In the genomic region with DNA sequence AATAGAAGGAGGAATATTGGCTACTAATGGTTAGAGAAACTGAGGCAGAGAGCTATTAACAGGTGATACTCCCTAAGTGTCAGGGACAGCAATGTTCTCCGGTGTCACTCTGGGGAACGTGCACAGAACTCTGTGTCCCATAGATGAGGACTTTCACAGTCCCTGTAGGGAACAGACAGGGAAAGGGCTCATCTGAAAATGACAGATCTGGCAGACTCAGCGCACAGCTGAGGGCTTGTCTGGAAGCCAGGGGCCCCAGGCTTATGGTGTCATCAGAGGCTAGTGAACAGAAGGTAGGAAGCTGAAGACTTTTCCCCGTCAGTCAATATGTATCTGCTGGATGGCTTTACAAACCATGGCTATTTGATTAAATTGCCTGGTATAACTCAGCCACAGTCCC, we compare ENCODE assay signal across 22 mouse cellular contexts. TPM values are rescaled to one million over a fixed set of nuclear protein-coding genes. Genes with fewer than 3 reads are reported as not detected.
A peak's percentile ranks its signal among the peaks of the same experiment; 100 is the strongest.
DNase-seq lines count a peak whose midpoint lies in the region; ATAC-seq and TF ChIP-seq lines count a peak whose summit lies in the region.
"Had no signal": no experiment of that assay in that cellular context is flagged by ENCODE, and none has a peak within 500 bp of the region (broad histone marks: within the 10 kb centered on the region; RNA-seq: fewer than 3 reads in every experiment).

No protein-coding gene starts in this region.

- H3K36me3 ChIP-seq in midbrain, postnatal 0 days (ENCODE audit: insufficient read depth, low read length) = no peaks in the 10 kb centered on the region
- no peaks in the 10 kb centered on the region for H3K36me3 ChIP-seq in midbrain, embryonic 13.5 days
- H3K36me3 ChIP-seq in heart, embryonic 13.5 days = peaks cover 35% of the 10 kb centered on the region
- H3K36me3 ChIP-seq: embryonic facial prominence, embryonic 13.5 days; limb, embryonic 12.5 days had no signal

- TF ChIP-seq CTCF in midbrain, postnatal 0 days (IDR thresholded peaks at IDR 0.05) = no peak

- no peak overlapping the region for H3K4me3 ChIP-seq in midbrain, postnatal 0 days (ENCODE audit: low read depth, low read length)
- H3K4me3 ChIP-seq in midbrain, embryonic 13.5 days (replicated peaks) = no peak overlapping the region
- no peak overlapping the region for H3K4me3 ChIP-seq in heart, embryonic 13.5 days
- H3K4me3 ChIP-seq: embryonic facial prominence, embryonic 13.5 days; limb, embryonic 12.5 days; liver, embryonic 12.5 days; megakaryocyte, embryonic 14.5 days had no signal

- H3K9ac ChIP-seq in midbrain, postnatal 0 days (replicated peaks; ENCODE audit: low read length, poor library complexity, severe bottlenecking) = no peak overlapping the region
- no peak overlapping the region for H3K9ac ChIP-seq in midbrain, embryonic 13.5 days (replicated peaks)
- peak overlapping the region; percentile 67 for H3K9ac ChIP-seq in heart, embryonic 13.5 days
- H3K9ac ChIP-seq: embryonic facial prominence, embryonic 13.5 days; limb, embryonic 12.5 days; liver, embryonic 12.5 days had no signal

- no peak overlapping the region for H3K27ac ChIP-seq in midbrain, postnatal 0 days (ENCODE audit: low read depth, low read length)
- no peak overlapping the region for H3K27ac ChIP-seq in midbrain, embryonic 13.5 days
- H3K27ac ChIP-seq in heart, embryonic 13.5 days (replicated peaks) = peak overlapping the region; percentile 83
- H3K27ac ChIP-seq: embryonic facial prominence, embryonic 13.5 days; limb, embryonic 12.5 days; liver, embryonic 12.5 days had no signal

- H3K9me3 ChIP-seq in midbrain, postnatal 0 days (ENCODE audit: low read length) = no peaks in the 10 kb centered on the region
- H3K9me3 ChIP-seq in midbrain, embryonic 13.5 days = no peaks in the 10 kb centered on the region
- H3K9me3 ChIP-seq in heart, embryonic 13.5 days = no peaks in the 10 kb centered on the region
- H3K9me3 ChIP-seq: embryonic facial prominence, embryonic 13.5 days; limb, embryonic 12.5 days; liver, embryonic 12.5 days; megakaryocyte, embryonic 14.5 days had no signal

- 55% methylated on average over 4 of the region's 4 CpGs for WGBS in midbrain, postnatal 0 days
- WGBS in midbrain, embryonic 13.5 days = 62% methylated on average over 4 of the region's 4 CpGs
- 45% methylated on average over 4 of the region's 4 CpGs for WGBS in heart, embryonic 13.5 days

- ATAC-seq in midbrain, postnatal 0 days (ENCODE audit: low FRiP score) = no peak
- no peak for ATAC-seq in midbrain, embryonic 13.5 days
- no peak for ATAC-seq in heart, embryonic 13.5 days (ENCODE audit: extremely low read depth, insufficient number of reproducible peaks, low FRiP score, low TSS enrichment)
- ATAC-seq: forebrain, embryonic 16.5 days; liver, embryonic 12.5 days; midbrain, embryonic 16.5 days had no signal

- H3K27me3 ChIP-seq in midbrain, postnatal 0 days (ENCODE audit: insufficient read depth, low read length) = no peaks in the 10 kb centered on the region
- H3K27me3 ChIP-seq in midbrain, embryonic 13.5 days = no peaks in the 10 kb centered on the region
- no peaks in the 10 kb centered on the region for H3K27me3 ChIP-seq in heart, embryonic 13.5 days (replicated peaks)
- H3K27me3 ChIP-seq: embryonic facial prominence, embryonic 13.5 days; limb, embryonic 12.5 days; liver, embryonic 12.5 days had no signal

- no peak overlapping the region for H3K4me2 ChIP-seq in midbrain, postnatal 0 days (ENCODE audit: low read depth, low read length, poor library complexity, severe bottlenecking)
- no peak overlapping the region for H3K4me2 ChIP-seq in midbrain, embryonic 13.5 days (replicated peaks)
- H3K4me2 ChIP-seq in heart, embryonic 13.5 days = peak overlapping the region; percentile 27
- H3K4me2 ChIP-seq: embryonic facial prominence, embryonic 13.5 days; limb, embryonic 12.5 days; liver, embryonic 12.5 days had no signal

- H3K4me1 ChIP-seq in midbrain, postnatal 0 days (ENCODE audit: insufficient read depth, low read length) = no peaks in the 10 kb centered on the region
- H3K4me1 ChIP-seq in midbrain, embryonic 13.5 days (replicated peaks) = no peaks in the 10 kb centered on the region
- peaks cover 93% of the 10 kb centered on the region for H3K4me1 ChIP-seq in heart, embryonic 13.5 days

- peak; percentile 83 for DNase-seq in gastrocnemius, adult 18-20 months (ENCODE audit: low spot score)
- DNase-seq in gastrocnemius, postnatal 4 days (ENCODE audit: low spot score in 2 of 2) = no peak
- DNase-seq in midbrain, postnatal 0 days (ENCODE audit: low spot score) = peak; percentile 18
- DNase-seq in skeletal muscle tissue, adult 2 months (ENCODE audit: low read depth, low spot score) = peak; percentile 85
- no peak for DNase-seq in spleen, postnatal 36 days (ENCODE audit: low spot score in 2 of 2)
- DNase-seq in layer of hippocampus, adult 9-11 months = no peak
- DNase-seq: adrenal gland, postnatal 25 days; B cell, adult 2 months; cerebellum, adult 18-20 months; kidney, adult 8-10 months; kidney, postnatal 25 days; lung, adult 2 months; retina, postnatal 1 day; thymus, postnatal 36 days had no signal

RNA-seq across cellular contexts. Expression of a gene that starts 32.0 kb away (rescaled TPM):
- 100 to 1,000 TPM in 1 of 2 experiments, 10 to 100 TPM in 1; 89.6 to 103 TPM for total RNA-seq in gastrocnemius, adult 18-20 months (2021)
- total RNA-seq in gastrocnemius, postnatal 4 days (2021) = 100 to 1,000 TPM; 108 to 126 TPM
- total RNA-seq in midbrain, postnatal 0 days (2014; rRNA removed) = 7.6 and 7.9 TPM in 2 replicates
- polyA plus RNA-seq in midbrain, postnatal 0 days (2015; fragmentation: Nextera tagmentation; extraction: Ambion mirVana) = 8.0 and 9.1 TPM in 2 replicates
- polyA plus RNA-seq in midbrain, embryonic 13.5 days (2015; fragmentation: Nextera tagmentation; extraction: Ambion mirVana) = 8.0 and 8.3 TPM in 2 replicates
- 83.9 and 95.4 TPM in 2 replicates for polyA plus RNA-seq in heart, embryonic 13.5 days (2015; fragmentation: Nextera tagmentation; extraction: Ambion mirVana)

RNA-seq across cellular contexts. Expression of a gene that starts 43.2 kb away (rescaled TPM):
- total RNA-seq in gastrocnemius, adult 18-20 months (2021) = 1 to 10 TPM; 4.8 to 5.3 TPM
- 10 to 100 TPM; 57.2 to 61.3 TPM for total RNA-seq in gastrocnemius, postnatal 4 days (2021)
- 29.7 and 38.2 TPM in 2 replicates for total RNA-seq in midbrain, postnatal 0 days (2014; rRNA removed)
- polyA plus RNA-seq in midbrain, postnatal 0 days (2015; fragmentation: Nextera tagmentation; extraction: Ambion mirVana) = 138 and 146 TPM in 2 replicates
- polyA plus RNA-seq in midbrain, embryonic 13.5 days (2015; fragmentation: Nextera tagmentation; extraction: Ambion mirVana) = 135 and 147 TPM in 2 replicates
- 106 and 116 TPM in 2 replicates for polyA plus RNA-seq in heart, embryonic 13.5 days (2015; fragmentation: Nextera tagmentation; extraction: Ambion mirVana)

Comparison
In these comparisons a context has a peak if more than half of its experiments do, and no peak if none do; other contexts are left out.
1. DNase-seq: peak in gastrocnemius, adult 18-20 months (single experiment), midbrain, postnatal 0 days (single experiment) and skeletal muscle tissue, adult 2 months (single experiment); none in gastrocnemius, postnatal 4 days (0 of 2), spleen, postnatal 36 days (0 of 2) and layer of hippocampus, adult 9-11 months (single experiment).
2. RNA of a gene that starts 32.0 kb away (total RNA-seq): 108 to 126 TPM in gastrocnemius, postnatal 4 days and 89.6 to 103 TPM in gastrocnemius, adult 18-20 months; 7.6 to 7.9 TPM in midbrain, postnatal 0 days; every median in the first group is over 10 times any median in the second.